Mouse (Mus musculus) liver, adult 2 months (tissue): Measurements from ENCODE around the gene Gm10142.
"Not testable (repeated sequence)": the region's sequence is repeated elsewhere in the genome, so short reads cannot be mapped to it uniquely, and the experiment has no call there.

Experiments used
- CTCF ChIP-seq: fragments of 200-500 bp; IDR thresholded peaks from 2 replicates; pipeline ENCODE4 v1.5.1; 2011; ENCODE audit warnings: low read depth, low read length, control low read depth
- POLR2A ChIP-seq: fragments of 200-500 bp; IDR thresholded peaks from 2 replicates; pipeline ENCODE4 v1.6.1; 2011; ENCODE audit warnings: low read length, control low read depth; ENCODE audit not compliant: insufficient read depth; ENCODE audit errors: extremely low read depth

DNA sequence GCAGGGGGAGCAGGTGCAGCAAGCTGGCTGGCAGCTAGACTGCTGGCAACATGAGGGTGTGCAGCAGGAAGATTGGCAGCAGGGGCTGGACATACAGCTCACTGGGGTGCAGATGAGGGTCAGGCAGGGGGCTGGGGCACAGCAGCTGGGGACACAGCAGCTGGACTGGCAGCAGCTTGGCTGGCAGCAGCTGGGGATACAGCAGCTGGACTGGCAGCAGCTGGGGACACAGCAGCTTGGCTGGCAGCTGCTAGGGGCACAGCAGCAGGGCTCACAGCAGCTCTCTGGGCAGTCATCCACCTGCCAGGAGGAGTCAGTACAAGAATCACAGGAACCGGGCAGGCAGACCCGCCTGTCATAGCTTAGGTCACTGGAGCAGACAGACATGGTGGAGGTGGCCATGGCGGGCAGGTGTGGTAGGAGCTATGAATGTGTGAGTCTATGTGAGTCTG lies 25.2 kb upstream of the Gm10142 start, which contains the start of gene Gm19402:
- TF ChIP-seq POLR2A, CTCF: not testable (repeated sequence)
